24 mouse cellular contexts compared by ENCODE assay signal in the genomic region with DNA sequence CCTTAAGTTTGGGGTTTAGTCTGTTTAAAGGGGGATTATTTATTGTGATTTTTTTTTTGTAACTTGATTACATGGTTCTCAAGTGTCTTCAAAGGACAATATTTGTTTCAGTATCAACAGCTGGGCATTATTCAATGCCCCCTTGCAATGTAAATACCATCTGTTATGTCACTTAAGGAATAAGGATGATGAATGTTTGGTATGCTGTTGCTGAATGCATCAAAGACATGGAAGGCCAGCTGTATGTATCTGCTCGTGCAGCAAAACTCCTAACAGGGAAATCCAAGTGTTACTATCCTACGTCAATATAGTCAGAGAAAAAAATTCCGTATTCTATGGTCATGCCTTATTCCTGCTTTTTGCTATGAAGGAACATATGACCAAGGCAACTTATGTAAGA. TPM values are rescaled to one million over a fixed set of nuclear protein-coding genes. Genes with fewer than 3 reads are reported as not detected.
A peak's percentile ranks its signal among the peaks of the same experiment; 100 is the strongest.
DNase-seq lines count a peak whose midpoint lies in the region; ATAC-seq and TF ChIP-seq lines count a peak whose summit lies in the region.
"Had no signal": no experiment of that assay in that cellular context is flagged by ENCODE, and none has a peak within 500 bp of the region (broad histone marks: within the 10 kb centered on the region; RNA-seq: fewer than 3 reads in every experiment).

No protein-coding gene starts in this region.

- no peaks in the 10 kb centered on the region for H3K36me3 ChIP-seq in intestine, embryonic 14.5 days (ENCODE audit: control insufficient read depth, insufficient read depth, low read length)
- H3K36me3 ChIP-seq in intestine, postnatal 0 days (ENCODE audit: control insufficient read depth, insufficient read depth) = no peaks in the 10 kb centered on the region
- H3K36me3 ChIP-seq in limb, embryonic 14.5 days (ENCODE audit: control insufficient read depth, insufficient read depth, low read length) = no peaks in the 10 kb centered on the region
- H3K36me3 ChIP-seq: embryonic facial prominence, embryonic 12.5 days; embryonic facial prominence, embryonic 15.5 days; forebrain, embryonic 10.5 days; forebrain, embryonic 12.5 days had no signal

- no peak overlapping the region for H3K4me2 ChIP-seq in intestine, embryonic 14.5 days (ENCODE audit: low read length)
- H3K4me2 ChIP-seq in intestine, postnatal 0 days (replicated peaks; ENCODE audit: low read depth) = no peak overlapping the region
- no peak overlapping the region for H3K4me2 ChIP-seq in limb, embryonic 14.5 days (replicated peaks; ENCODE audit: low read depth, low read length, severe bottlenecking)
- H3K4me2 ChIP-seq: embryonic facial prominence, embryonic 12.5 days; embryonic facial prominence, embryonic 15.5 days; forebrain, embryonic 12.5 days had no signal

- H3K27ac ChIP-seq in intestine, embryonic 14.5 days (ENCODE audit: low read depth) = no peak overlapping the region
- H3K27ac ChIP-seq in intestine, postnatal 0 days (ENCODE audit: low read depth, low read length) = no peak overlapping the region
- no peak overlapping the region for H3K27ac ChIP-seq in limb, embryonic 14.5 days (replicated peaks; ENCODE audit: low read depth, low read length)
- H3K27ac ChIP-seq: embryonic facial prominence, embryonic 12.5 days; embryonic facial prominence, embryonic 15.5 days; forebrain, embryonic 10.5 days; forebrain, embryonic 12.5 days had no signal

- H3K4me1 ChIP-seq in intestine, embryonic 14.5 days (replicated peaks; ENCODE audit: control insufficient read depth, insufficient read depth, low read length) = peaks cover 9% of the 10 kb centered on the region
- 0 out of 2 replicates have a peak, but pooled peaks cover 4% of the 10 kb centered on the region for H3K4me1 ChIP-seq in intestine, postnatal 0 days (replicated peaks; ENCODE audit: control insufficient read depth, insufficient read depth, low read length)
- no peaks in the 10 kb centered on the region; the same call in 1 of the 2 replicates for H3K4me1 ChIP-seq in limb, embryonic 14.5 days (ENCODE audit: control insufficient read depth, insufficient read depth, low read length)
- H3K4me1 ChIP-seq: forebrain, embryonic 12.5 days had no signal

- H3K9ac ChIP-seq in intestine, embryonic 14.5 days (ENCODE audit: low read length) = no peak overlapping the region
- H3K9ac ChIP-seq in intestine, postnatal 0 days (ENCODE audit: low read depth, low read length) = no peak overlapping the region
- H3K9ac ChIP-seq in limb, embryonic 14.5 days (ENCODE audit: low read depth, low read length, severe bottlenecking) = no peak overlapping the region
- H3K9ac ChIP-seq: embryonic facial prominence, embryonic 12.5 days; embryonic facial prominence, embryonic 15.5 days; forebrain, embryonic 12.5 days had no signal

- no peak overlapping the region for H3K4me3 ChIP-seq in intestine, embryonic 14.5 days (ENCODE audit: low read depth, low read length)
- H3K4me3 ChIP-seq in intestine, postnatal 0 days (ENCODE audit: low read depth, low read length) = no peak overlapping the region
- H3K4me3 ChIP-seq in limb, embryonic 14.5 days (replicated peaks; ENCODE audit: low read length) = no peak overlapping the region
- H3K4me3 ChIP-seq: embryonic facial prominence, embryonic 12.5 days; embryonic facial prominence, embryonic 15.5 days; erythroblast, embryonic 14.5 days; forebrain, embryonic 10.5 days; forebrain, embryonic 12.5 days had no signal

- TF ChIP-seq POLR2A in limb, embryonic 14.5 days (IDR thresholded peaks at IDR 0.05; ENCODE audit: borderline replicate concordance, extremely low read depth, insufficient read depth, insufficient read length) = no peak

- DNase-seq in intestine, embryonic 14.5 days (ENCODE audit: low spot score) = peak; percentile 16
- no peak for DNase-seq in limb, embryonic 14.5 days (ENCODE audit: low spot score)
- peak; percentile 23 for DNase-seq in mesoderm, embryonic 11.5 days (ENCODE audit: low read depth, low spot score)
- DNase-seq: adrenal gland, adult 2 months; adrenal gland, postnatal 10 days; adrenal gland, postnatal 25 days; cerebellum, adult 11 months; cerebellum, adult 18-20 months; cerebellum, adult 8-10 months; cerebellum, adult 9-11 months; cerebellum, postnatal 14 days; cerebellum, postnatal 36 days; embryo, embryonic 11 days had no signal

- H3K27me3 ChIP-seq in intestine, embryonic 14.5 days (replicated peaks; ENCODE audit: control insufficient read depth, insufficient read depth, low read length) = no peaks in the 10 kb centered on the region
- H3K27me3 ChIP-seq in intestine, postnatal 0 days (replicated peaks; ENCODE audit: control insufficient read depth, insufficient read depth, low read length) = no peaks in the 10 kb centered on the region
- H3K27me3 ChIP-seq in limb, embryonic 14.5 days (ENCODE audit: control insufficient read depth, insufficient read depth, low read length) = no peaks in the 10 kb centered on the region
- H3K27me3 ChIP-seq: embryonic facial prominence, embryonic 12.5 days; embryonic facial prominence, embryonic 15.5 days; forebrain, embryonic 12.5 days had no signal

- no peak for ATAC-seq in intestine, embryonic 14.5 days (replicated peaks; ENCODE audit: low FRiP score, low TSS enrichment, low read depth)
- no peak for ATAC-seq in intestine, postnatal 0 days
- peak; percentile 66; the same call in 1 of the 2 replicates for ATAC-seq in limb, embryonic 14.5 days (ENCODE audit: low FRiP score, low read depth)
- ATAC-seq in frontal cortex, adult (ENCODE audit: low TSS enrichment) = no peak
- ATAC-seq: forebrain, embryonic 14.5 days; forebrain, embryonic 16.5 days had no signal

- no peaks in the 10 kb centered on the region for H3K9me3 ChIP-seq in intestine, embryonic 14.5 days (ENCODE audit: control insufficient read depth, low read length)
- H3K9me3 ChIP-seq in intestine, postnatal 0 days (ENCODE audit: control insufficient read depth) = no peaks in the 10 kb centered on the region
- H3K9me3 ChIP-seq in limb, embryonic 14.5 days (ENCODE audit: control insufficient read depth, low read length) = no peaks in the 10 kb centered on the region
- H3K9me3 ChIP-seq: embryonic facial prominence, embryonic 12.5 days; embryonic facial prominence, embryonic 15.5 days; forebrain, embryonic 10.5 days; forebrain, embryonic 12.5 days had no signal

- no peak for TF ChIP-seq CTCF in intestine, postnatal 0 days (IDR thresholded peaks at IDR 0.05; ENCODE audit: low read depth)

- 64% methylated on average over 3 of the region's 3 CpGs for WGBS in intestine, embryonic 14.5 days
- 64% methylated on average over 3 of the region's 3 CpGs for WGBS in intestine, postnatal 0 days
- WGBS in limb, embryonic 14.5 days = 71% methylated on average over 3 of the region's 3 CpGs

RNA-seq across cellular contexts. Expression of gene Supt20, which starts 24.5 kb away (rescaled TPM):
- 100 and 107 TPM in 2 replicates for polyA plus RNA-seq in intestine, embryonic 14.5 days (2014; fragmentation: Nextera tagmentation; extraction: Ambion mirVana)
- 27.5 and 31.5 TPM in 2 replicates for polyA plus RNA-seq in intestine, postnatal 0 days (2015; fragmentation: Nextera tagmentation; extraction: Ambion mirVana)
- 146 and 155 TPM in 2 replicates for polyA plus RNA-seq in limb, embryonic 14.5 days (2012; rRNA removed)
- polyA plus RNA-seq in limb, embryonic 14.5 days (2014; fragmentation: Nextera tagmentation; extraction: Ambion mirVana) = 110 and 116 TPM in 2 replicates

RNA-seq across cellular contexts. Expression of gene Gm21958, which starts 46.0 kb away (rescaled TPM):
- 1.5 and 2.4 TPM in 2 replicates for polyA plus RNA-seq in intestine, embryonic 14.5 days (2014; fragmentation: Nextera tagmentation; extraction: Ambion mirVana)
- not detected in 2 replicates for polyA plus RNA-seq in intestine, postnatal 0 days (2015; fragmentation: Nextera tagmentation; extraction: Ambion mirVana)
- polyA plus RNA-seq in limb, embryonic 14.5 days (2012; rRNA removed) = not detected in 2 replicates
- polyA plus RNA-seq in limb, embryonic 14.5 days (2014; fragmentation: Nextera tagmentation; extraction: Ambion mirVana) = 1.9 TPM in 1 of 2 replicates, not detected in the other
- polyA plus RNA-seq: adrenal gland, adult 2 months; brain, embryonic 14.5 days; C2C12; embryonic facial prominence, embryonic 15.5 days; erythroblast, embryonic 14.5 days; forebrain, embryonic 14.5 days; forebrain, embryonic 16.5 days had no signal
